In the genomic region with DNA sequence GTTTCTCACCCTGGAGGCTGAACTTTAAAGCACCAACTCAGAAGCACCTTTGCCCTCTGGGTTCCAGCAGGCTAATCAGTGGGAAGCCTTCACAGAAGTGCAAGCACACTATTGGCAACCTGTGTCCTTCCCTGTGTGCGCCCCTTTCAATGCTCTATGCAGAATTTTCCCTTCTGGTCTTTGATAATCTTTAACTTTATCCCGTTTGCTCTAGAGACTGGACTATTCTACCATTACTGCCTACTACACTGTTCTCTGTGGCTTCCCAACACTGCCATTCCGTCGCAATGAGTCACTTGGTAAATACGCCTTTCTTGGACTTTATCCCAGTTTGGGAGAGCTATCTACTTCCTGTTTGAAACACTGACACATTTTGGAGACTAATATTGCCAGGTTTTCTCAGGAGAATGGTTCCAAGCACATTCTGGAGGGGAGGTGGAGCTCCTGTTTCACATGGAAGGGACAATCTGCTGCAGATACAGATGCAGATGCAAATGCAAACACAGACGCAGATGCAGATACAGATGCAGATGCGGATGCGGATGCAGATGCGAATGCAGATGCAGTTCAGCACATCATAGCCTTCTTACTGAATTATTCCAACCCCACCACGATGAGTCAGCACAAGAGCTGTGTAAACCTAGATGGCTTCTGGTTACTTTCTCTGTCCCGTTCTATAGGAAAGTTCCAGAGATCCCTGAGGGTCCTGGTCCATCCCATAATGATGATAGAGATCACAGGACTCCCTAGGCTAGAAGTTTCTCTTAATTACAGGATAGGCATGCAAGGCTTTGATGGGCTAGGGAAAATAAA, we compare ENCODE assay signal across 8 mouse cellular contexts. TPM values are rescaled to one million over a fixed set of nuclear protein-coding genes. Genes with fewer than 3 reads are reported as not detected.
A peak's percentile ranks its signal among the peaks of the same experiment; 100 is the strongest.
DNase-seq lines count a peak whose midpoint lies in the region; ATAC-seq lines count a peak whose summit lies in the region.

No protein-coding gene starts in this region.

- ATAC-seq in inflammation-experienced regulatory T-cells, adult 6 months, result no peak
- ATAC-seq in activated CD4-positive, CD25-positive, alpha-beta regulatory T cell, adult 4 months, result no peak

- peak; percentile 85 for DNase-seq in 3134 (ENCODE audit: extremely low read depth, insufficient read length, low spot score)
- peak; percentile 94 for DNase-seq in Muller cell, postnatal 12 days (ENCODE audit: inconsistent ontology term)
- peak; percentile 94 for DNase-seq in heart, adult 8-10 months (ENCODE audit: low spot score)
- peak; percentile 58 for DNase-seq in kidney, postnatal 10 days
- peak; percentile 66 to 80 for DNase-seq in lung, adult 18-20 months
- DNase-seq in thymus, adult 18-20 months, result no peak

RNA-seq across cellular contexts. Expression of gene Dennd1b, which starts 34.4 kb away (rescaled TPM):
- 10 to 100 TPM; 22.2 to 25.7 (median 23.8) TPM for total RNA-seq in heart, adult 8-10 months (2022)
- 10 to 100 TPM; 21.6 to 24.5 (median 22.3) TPM for polyA plus RNA-seq in inflammation-experienced regulatory T-cells, adult 6 months (2017; shearing (Covaris generic))
- polyA plus RNA-seq in activated CD4-positive, CD25-positive, alpha-beta regulatory T cell, adult 4 months (2017; shearing (Covaris generic)), result 10 to 100 TPM; 19.2 to 28.0 TPM

Comparison
In these comparisons a context has a peak if more than half of its experiments do, and no peak if none do; other contexts are left out.
1. DNase-seq: peak in 3134 (single experiment), Muller cell, postnatal 12 days (single experiment), heart, adult 8-10 months (single experiment), kidney, postnatal 10 days (single experiment) and lung, adult 18-20 months (2 of 2); none in thymus, adult 18-20 months (0 of 2).